Mouse (Mus musculus): Measurements from ENCODE around the gene Wasf1.

- TF ChIP-seq POLR2A (IDR thresholded peaks at IDR 0.05; ENCODE audit: extremely low read depth, insufficient read depth, low read length) (no peak), CTCF (IDR thresholded peaks at IDR 0.05; ENCODE audit: extremely low read depth, insufficient read depth, low read length) (no peak)
Measured at GRCm38 (mm10) chr10:40855616-40856015, 27.7 kb upstream of the Wasf1 start.
